Mouse (Mus musculus) CH12.LX (cell line): ENCODE data around the gene Scn8a.

Experiments used
- BHLHE40 ChIP-seq: IDR thresholded peaks from 2 replicates; pipeline ENCODE4 v1.6.1; 2011; ENCODE audit warnings: mild to moderate bottlenecking, low read depth, low read length, improper control_type of control experiment
- MAX ChIP-seq: IDR thresholded peaks from 2 replicates; pipeline ENCODE4 v1.6.1; 2011; ENCODE audit warnings: low read length, improper control_type of control experiment
- POLR2A ChIP-seq: IDR thresholded peaks from 2 replicates; pipeline ENCODE4 v1.6.1; 2011; ENCODE audit warnings: low read depth, mild to moderate bottlenecking, improper control_type of control experiment, low read length

- TF ChIP-seq POLR2A: no peak
- no peak for TF ChIP-seq MAX
- TF ChIP-seq BHLHE40: no peak
These were observed 198.4 kb downstream of the Scn8a start for GRCm38 (mm10) chr15:101068029-101068428.
